Mouse (Mus musculus) kidney, embryonic 16.5 days (tissue): ENCODE data around the gene Gm20388. TPM values are rescaled to one million over a fixed set of nuclear protein-coding genes. Genes with fewer than 3 reads are reported as not detected.
A peak's percentile ranks its signal among the peaks of the same experiment; 100 is the strongest.

Source experiments
- ATAC-seq: fragments of 200-750 bp; cut with Nextera tagmentation; 2 replicates; pipeline ENCODE4 v1.8.0; 2017; ENCODE audit warnings: moderate TSS enrichment; ENCODE audit not compliant: low FRiP score, low TSS enrichment
- H3K27ac ChIP-seq: fragments of 300-500 bp; sonication (generic); 2 replicates; pipeline ENCODE4 v1.5.1; 2014; ENCODE audit warnings: low read length
- H3K27me3 ChIP-seq: fragments of 300-500 bp; sonication (generic); 2 replicates; pipeline ENCODE4 v1.6.1; 2014; ENCODE audit warnings: low read length, control low read depth, mixed read lengths; ENCODE audit not compliant: insufficient read depth
- H3K36me3 ChIP-seq: fragments of 300-500 bp; sonication (generic); 2 replicates; pipeline ENCODE4 v1.6.1; 2014; ENCODE audit warnings: low read length, control low read depth, mixed read lengths; ENCODE audit not compliant: insufficient read depth
- H3K4me1 ChIP-seq: fragments of 300-500 bp; sonication (generic); 2 replicates; pipeline ENCODE4 v1.6.1; 2014; ENCODE audit warnings: low read length, control low read depth, mixed read lengths; ENCODE audit not compliant: insufficient read depth
- H3K4me2 ChIP-seq: fragments of 300-500 bp; sonication (generic); replicated peaks from 2 replicates; pipeline ENCODE4 v1.6.1; 2014; ENCODE audit warnings: low read depth, low read length
- H3K4me3 ChIP-seq: fragments of 300-500 bp; sonication (generic); 2 replicates; pipeline ENCODE4 v1.5.1; 2014; ENCODE audit warnings: mild to moderate bottlenecking, low read length
- H3K9ac ChIP-seq: fragments of 300-500 bp; sonication (generic); replicated peaks from 2 replicates; pipeline ENCODE4 v1.6.1; 2014; ENCODE audit warnings: low read length
- H3K9me3 ChIP-seq: fragments of 300-500 bp; sonication (generic); 2 replicates; pipeline ENCODE4 v1.6.1; 2016; ENCODE audit warnings: low read length, control low read depth
- WGBS: fragments of 180-500 bp; shearing (Covaris S2); extraction: QIAGEN DNeasy Blood & Tissue Kit; methylation state at CpG from one replicate; pipeline ENCODE4 v1.1.7; 2014; 5-methylcytosine and 5-hydroxymethylcytosine counted together
- polyA plus RNA-seq: library from polyadenylated mRNA; unstranded; fragments of >200 nt; fragmentation: Nextera tagmentation; extraction: Ambion mirVana; gene quantifications from 2 replicates; pipeline ENCODE4 v1.2.1, GENCODE M21; 2015

Gm20388 gene
- polyA plus RNA-seq, 1 experiment from 2014 or later: 7.7 TPM

DNA sequence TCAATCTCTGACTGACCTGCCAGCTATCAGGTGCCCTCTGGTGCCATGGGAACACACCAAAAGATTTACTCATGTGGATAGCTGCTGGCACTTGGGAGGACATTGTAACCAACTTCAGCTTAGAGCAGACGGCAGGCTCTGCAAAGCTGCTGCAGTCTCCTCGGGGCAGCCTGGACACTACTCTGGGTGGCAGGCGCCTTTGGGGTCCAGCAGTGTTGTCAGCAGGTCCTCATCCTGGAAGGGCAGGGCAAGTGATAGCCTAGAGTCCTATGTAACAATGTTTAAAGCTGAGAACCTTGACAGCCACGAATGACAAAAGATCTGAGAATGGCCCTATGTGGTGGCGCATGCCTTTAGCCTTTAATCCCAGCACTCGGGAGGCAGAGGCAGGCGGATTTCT lies 1687.5 kb downstream of the Gm20388 start:
- no peak for ATAC-seq
- H3K9ac ChIP-seq: no peak overlapping the region
- peaks cover 63% of the 10 kb centered on the region for H3K36me3 ChIP-seq
- H3K4me2 ChIP-seq: no peak overlapping the region
- H3K27me3 ChIP-seq: no peaks in the 10 kb centered on the region
- no peak overlapping the region for H3K27ac ChIP-seq
- H3K4me3 ChIP-seq: no peak overlapping the region
- WGBS: 91% methylated on average over 7 of the region's 7 CpGs
- H3K9me3 ChIP-seq: no peaks in the 10 kb centered on the region
- no peaks in the 10 kb centered on the region for H3K4me1 ChIP-seq

DNA sequence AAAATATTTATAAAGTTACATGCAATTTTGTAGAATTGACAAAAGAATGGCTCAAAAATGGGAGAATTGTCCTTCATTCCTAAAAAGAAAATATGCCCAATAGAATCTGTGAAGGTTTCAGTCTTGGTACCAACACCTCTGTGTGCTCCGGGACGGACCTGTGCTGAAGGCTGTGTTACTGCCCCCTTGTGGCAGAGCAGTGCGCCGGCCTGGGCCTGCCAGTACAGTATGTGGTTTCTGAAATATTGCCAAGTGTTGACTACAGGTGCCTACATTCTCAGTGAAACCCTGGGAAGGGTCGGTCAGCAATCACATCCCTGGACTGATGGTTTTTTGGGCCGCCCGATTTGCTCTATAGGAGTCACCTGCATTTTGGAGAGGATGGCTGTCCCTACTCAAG lies 1688.3 kb downstream of the Gm20388 start:
- H3K27ac ChIP-seq: no peak overlapping the region
- no peak overlapping the region for H3K4me2 ChIP-seq
- WGBS: 35% methylated on average over 7 of the region's 7 CpGs
- no peak overlapping the region for H3K4me3 ChIP-seq
- H3K9me3 ChIP-seq: no peaks in the 10 kb centered on the region
- no peaks in the 10 kb centered on the region for H3K27me3 ChIP-seq
- peak; percentile 67; the same call in 1 of the 2 replicates for ATAC-seq
- peaks cover 67% of the 10 kb centered on the region for H3K36me3 ChIP-seq
- H3K9ac ChIP-seq: no peak overlapping the region
- no peaks in the 10 kb centered on the region for H3K4me1 ChIP-seq

DNA sequence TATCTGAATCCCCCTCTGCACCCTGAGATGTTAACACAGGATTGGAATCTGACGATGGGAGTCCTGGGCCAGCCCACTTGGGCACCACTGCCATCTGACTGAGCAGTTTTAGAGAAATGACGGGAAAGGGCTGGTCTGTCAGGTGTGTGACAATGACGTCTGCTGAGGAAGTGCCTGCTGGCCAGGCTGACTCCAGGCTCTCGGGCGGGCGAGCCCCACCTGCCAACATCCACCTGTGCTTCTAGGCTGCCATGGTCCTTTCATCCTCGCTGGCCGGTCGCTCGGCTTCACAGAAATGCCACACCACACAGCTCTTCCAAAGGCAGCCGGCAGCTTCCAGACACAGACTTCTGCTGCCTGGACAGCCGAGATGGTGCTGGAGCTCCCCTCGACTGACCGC lies 1689.2 kb downstream of the Gm20388 start:
- Histone ChIP-seq H3K4me2 (no peak overlapping the region), H3K36me3 (peaks cover 71% of the 10 kb centered on the region), H3K27ac (no peak overlapping the region), H3K27me3 (no peaks in the 10 kb centered on the region), H3K4me3 (no peak overlapping the region), H3K9ac (no peak overlapping the region), H3K4me1 (no peaks in the 10 kb centered on the region), H3K9me3 (no peaks in the 10 kb centered on the region)
- WGBS: 86% methylated on average over 14 of the region's 14 CpGs
- no peak for ATAC-seq

DNA sequence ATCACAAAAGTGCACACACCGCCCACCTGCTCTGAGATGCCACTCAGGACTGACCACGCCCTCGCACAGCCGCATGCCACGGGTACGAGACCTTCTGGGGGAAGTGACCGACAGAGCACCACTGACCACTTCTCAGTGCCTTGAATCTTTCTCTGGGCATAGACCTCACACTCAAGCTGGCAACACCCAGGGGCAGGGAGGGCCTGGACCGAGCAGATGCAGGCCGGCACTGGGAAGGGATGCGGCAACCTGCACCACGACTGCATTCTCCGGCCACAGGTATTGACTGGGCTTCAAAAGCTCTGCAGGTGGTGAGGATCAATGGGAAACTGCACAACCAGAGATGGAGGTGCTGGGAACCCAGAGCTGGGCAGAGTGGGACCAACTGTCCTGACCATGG lies 1691.8 kb downstream of the Gm20388 start:
- 0 out of 2 replicates have a peak, but pooled peaks have one; percentile 5 for ATAC-seq
- Histone ChIP-seq H3K4me3 (no peak overlapping the region), H3K9ac (no peak overlapping the region), H3K27ac (no peak overlapping the region), H3K9me3 (no peaks in the 10 kb centered on the region), H3K4me1 (no peaks in the 10 kb centered on the region), H3K36me3 (peaks cover 78% of the 10 kb centered on the region), H3K4me2 (no peak overlapping the region), H3K27me3 (no peaks in the 10 kb centered on the region)
- WGBS: 93% methylated on average over 12 of the region's 12 CpGs

DNA sequence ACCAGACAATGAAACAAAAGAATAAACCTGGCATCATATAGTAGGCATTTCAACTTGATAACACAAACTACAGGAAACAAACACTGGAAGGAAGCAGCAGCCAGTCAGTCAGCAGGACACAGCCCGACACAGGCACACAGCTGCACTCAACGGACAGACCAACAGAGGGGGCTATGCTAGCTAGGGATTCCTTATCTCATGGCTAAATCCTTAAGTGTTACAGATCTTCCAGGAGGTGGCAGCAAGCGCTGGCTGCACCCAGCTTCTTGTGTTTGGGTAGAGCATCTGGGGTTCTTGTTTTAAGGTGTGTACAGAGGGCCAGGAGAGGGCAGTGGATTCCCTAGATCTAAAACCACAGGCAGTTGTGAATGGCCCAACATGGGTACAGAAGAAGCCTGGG lies 1692.2 kb downstream of the Gm20388 start:
- Histone ChIP-seq H3K36me3 (peaks cover 78% of the 10 kb centered on the region), H3K4me1 (no peaks in the 10 kb centered on the region), H3K9ac (no peak overlapping the region), H3K9me3 (no peaks in the 10 kb centered on the region), H3K27me3 (no peaks in the 10 kb centered on the region), H3K4me2 (no peak overlapping the region), H3K27ac (no peak overlapping the region), H3K4me3 (no peak overlapping the region)
- ATAC-seq: peak; percentile 29; the same call in 1 of the 2 replicates
- WGBS: 31% methylated on average over 3 of the region's 3 CpGs

DNA sequence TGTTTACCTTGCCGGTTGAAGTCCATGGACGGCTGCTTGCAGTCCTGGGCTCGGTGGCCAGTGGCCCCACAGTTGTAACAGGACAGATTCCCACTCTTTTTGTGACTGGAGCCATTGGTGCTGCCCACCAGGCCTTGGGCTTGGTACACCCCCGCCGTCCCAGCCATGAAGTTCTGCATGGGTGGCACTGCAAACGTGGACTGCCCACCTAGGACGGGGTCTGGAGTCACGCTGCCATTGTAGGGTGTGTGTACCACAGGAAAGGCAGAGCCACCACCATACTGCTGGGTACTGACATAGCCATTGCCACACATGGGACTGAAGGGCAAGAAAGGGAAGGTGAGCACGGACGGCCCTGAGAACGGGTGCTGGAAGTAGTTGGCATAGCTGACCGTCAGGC lies 1693.2 kb downstream of the Gm20388 start:
- ATAC-seq: no peak
- no peak overlapping the region for H3K4me3 ChIP-seq
- WGBS: 93% methylated on average over 12 of the region's 12 CpGs
- no peak overlapping the region for H3K27ac ChIP-seq
- H3K4me1 ChIP-seq: no peaks in the 10 kb centered on the region
- peaks cover 83% of the 10 kb centered on the region for H3K36me3 ChIP-seq
- H3K27me3 ChIP-seq: no peaks in the 10 kb centered on the region
- no peak overlapping the region for H3K9ac ChIP-seq
- H3K9me3 ChIP-seq: no peaks in the 10 kb centered on the region
- H3K4me2 ChIP-seq: no peak overlapping the region

DNA sequence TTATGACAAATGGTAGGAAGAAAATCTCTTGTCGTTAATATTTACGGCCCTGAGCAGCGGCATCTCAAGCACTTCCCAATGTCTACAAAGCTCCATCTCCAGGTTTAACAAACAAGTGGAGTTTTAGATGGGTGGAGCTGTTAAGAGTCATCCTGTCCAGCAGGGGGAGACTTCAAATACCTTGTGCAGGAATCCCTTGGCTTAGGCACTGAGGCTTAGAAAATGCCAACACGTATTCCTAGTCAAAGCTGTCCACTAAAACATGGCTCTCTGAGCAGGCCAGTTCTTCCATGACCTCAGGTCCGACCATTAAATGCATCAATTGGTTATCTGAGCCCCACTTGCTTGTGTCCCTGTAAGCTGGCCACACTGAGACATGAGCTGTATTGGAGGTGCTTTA lies 1697.0 kb downstream of the Gm20388 start:
- H3K27ac ChIP-seq: no peak overlapping the region
- no peaks in the 10 kb centered on the region for H3K27me3 ChIP-seq
- no peak for ATAC-seq
- peaks cover 85% of the 10 kb centered on the region for H3K36me3 ChIP-seq
- H3K9ac ChIP-seq: no peak overlapping the region
- H3K4me3 ChIP-seq: no peak overlapping the region
- WGBS: 85% methylated on average over 5 of the region's 5 CpGs
- no peak overlapping the region for H3K4me2 ChIP-seq
- H3K9me3 ChIP-seq: no peaks in the 10 kb centered on the region
- no peaks in the 10 kb centered on the region for H3K4me1 ChIP-seq

DNA sequence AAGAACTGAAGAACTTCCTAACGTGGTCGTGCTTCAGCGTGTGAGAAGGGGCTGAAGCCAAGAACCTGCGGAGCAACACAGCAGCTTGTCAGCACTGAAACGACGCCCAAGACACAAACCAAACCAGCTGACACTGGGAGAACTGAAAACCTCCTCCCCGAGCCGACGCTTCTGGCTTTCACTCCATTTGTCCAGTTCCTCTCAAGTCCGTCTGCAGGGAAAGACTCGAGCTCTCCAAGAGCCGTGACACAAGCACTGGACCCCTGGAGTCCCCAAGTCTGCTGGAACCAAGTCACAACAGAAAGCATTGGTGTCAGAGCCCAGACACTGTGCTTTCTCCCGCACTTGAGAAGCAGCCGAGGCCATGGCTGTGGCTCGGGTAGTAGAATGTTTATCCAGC lies 1698.6 kb downstream of the Gm20388 start:
- 86% methylated on average over 15 of the region's 15 CpGs for WGBS
- H3K4me2 ChIP-seq: no peak overlapping the region
- no peaks in the 10 kb centered on the region for H3K4me1 ChIP-seq
- H3K4me3 ChIP-seq: no peak overlapping the region
- no peak overlapping the region for H3K27ac ChIP-seq
- no peak for ATAC-seq
- H3K27me3 ChIP-seq: no peaks in the 10 kb centered on the region
- H3K36me3 ChIP-seq: peaks cover 73% of the 10 kb centered on the region
- H3K9ac ChIP-seq: no peak overlapping the region
- H3K9me3 ChIP-seq: no peaks in the 10 kb centered on the region

DNA sequence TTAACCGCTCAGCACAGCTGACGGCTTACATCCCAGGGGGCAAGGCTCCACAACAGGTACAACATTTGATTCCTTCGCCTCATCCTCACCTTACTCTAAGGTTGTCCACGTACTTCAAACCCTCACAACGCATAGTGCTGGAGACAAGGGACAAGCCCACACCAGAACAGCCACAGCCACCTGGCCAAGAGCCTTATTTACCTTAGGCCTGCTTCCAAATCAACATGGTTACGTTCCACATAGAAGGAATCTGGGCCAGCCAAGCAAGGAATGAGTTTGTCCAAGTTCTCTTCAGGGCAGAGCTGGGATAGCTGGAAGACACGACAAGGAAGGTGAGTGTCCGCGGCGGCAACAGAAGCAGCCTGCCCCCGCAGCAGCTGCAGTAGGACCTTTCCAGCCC lies 1699.3 kb downstream of the Gm20388 start:
- Histone ChIP-seq H3K9me3 (no peaks in the 10 kb centered on the region), H3K4me1 (no peaks in the 10 kb centered on the region), H3K9ac (no peak overlapping the region), H3K4me3 (no peak overlapping the region), H3K4me2 (no peak overlapping the region), H3K27me3 (no peaks in the 10 kb centered on the region), H3K27ac (no peak overlapping the region), H3K36me3 (peaks cover 66% of the 10 kb centered on the region)
- ATAC-seq: no peak
- 96% methylated on average over 11 of the region's 11 CpGs for WGBS

DNA sequence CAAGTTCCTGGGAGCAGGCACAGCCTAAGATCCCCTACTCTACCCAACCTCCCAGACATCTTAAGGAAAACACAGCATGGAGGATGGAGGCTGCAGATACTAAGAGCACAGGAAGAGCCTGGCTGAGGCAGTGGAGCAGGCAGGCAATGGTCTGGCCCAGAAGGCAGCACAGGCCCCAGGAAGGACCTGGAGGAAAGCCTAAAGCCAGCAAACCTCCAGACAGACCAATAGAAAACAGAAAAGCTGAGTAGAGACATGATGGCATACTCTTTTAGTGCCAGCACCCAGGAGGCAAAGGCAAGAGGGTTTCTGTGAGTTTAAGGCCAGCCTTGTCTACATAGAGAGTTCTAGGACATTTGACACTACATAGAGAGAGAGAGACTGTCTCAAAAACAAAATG lies 1702.8 kb downstream of the Gm20388 start:
- H3K36me3 ChIP-seq: peaks cover 58% of the 10 kb centered on the region
- no peak for ATAC-seq
- H3K9me3 ChIP-seq: no peaks in the 10 kb centered on the region
- H3K27me3 ChIP-seq: no peaks in the 10 kb centered on the region
- H3K4me1 ChIP-seq: peaks cover 6% of the 10 kb centered on the region
- no peak overlapping the region for H3K4me2 ChIP-seq
- H3K4me3 ChIP-seq: no peak overlapping the region
- H3K27ac ChIP-seq: no peak overlapping the region
- no peak overlapping the region for H3K9ac ChIP-seq
